Mouse (Mus musculus): ENCODE measurements around the gene Fam189a2. TPM values are rescaled to one million over a fixed set of nuclear protein-coding genes. Genes with fewer than 3 reads are reported as not detected.

Fam189a2 gene
- polyA plus RNA-seq, 3 experiments from 2014 or later = not detected

DNA sequence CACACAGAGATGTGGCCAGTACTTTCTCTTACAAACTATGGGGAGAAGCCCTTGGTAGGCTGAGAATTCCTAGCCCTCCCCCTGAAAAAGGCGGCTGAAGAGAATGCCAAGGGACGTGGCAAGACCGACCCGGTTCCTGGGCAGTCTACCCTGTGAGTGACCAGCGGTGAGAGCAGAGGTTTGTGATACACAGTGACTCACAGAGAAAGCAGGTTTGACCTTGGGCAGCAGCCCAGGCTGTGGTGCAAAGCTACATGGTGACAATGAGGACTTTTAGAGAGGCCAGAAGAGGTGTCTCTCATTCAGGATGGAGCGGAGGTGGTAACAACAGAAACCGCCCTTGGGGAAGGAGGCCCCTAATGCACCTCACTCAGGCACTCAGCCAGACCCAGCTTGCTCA is 59.4 kb downstream of the Fam189a2 start:
- no peak for ATAC-seq

DNA sequence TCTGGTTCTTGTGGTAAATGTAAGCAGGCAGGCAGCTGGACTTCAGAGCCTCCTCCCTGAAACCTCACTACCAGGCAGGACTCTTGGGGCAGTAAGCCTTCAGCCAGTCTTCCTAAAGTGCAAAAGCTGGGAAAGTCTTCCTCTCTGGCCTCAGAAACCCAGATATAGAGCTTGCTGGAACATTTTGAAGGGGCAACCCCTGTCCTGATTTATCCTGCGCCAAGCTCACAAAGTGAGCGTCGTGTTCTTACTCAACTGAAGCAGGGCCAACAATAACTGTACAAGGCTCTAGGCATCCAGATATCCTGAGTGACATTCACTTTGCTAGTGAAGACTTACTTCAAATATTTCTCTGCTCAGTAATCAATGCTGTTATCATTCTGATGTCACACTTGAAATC is 60.4 kb downstream of the Fam189a2 start:
- ATAC-seq = no peak

DNA sequence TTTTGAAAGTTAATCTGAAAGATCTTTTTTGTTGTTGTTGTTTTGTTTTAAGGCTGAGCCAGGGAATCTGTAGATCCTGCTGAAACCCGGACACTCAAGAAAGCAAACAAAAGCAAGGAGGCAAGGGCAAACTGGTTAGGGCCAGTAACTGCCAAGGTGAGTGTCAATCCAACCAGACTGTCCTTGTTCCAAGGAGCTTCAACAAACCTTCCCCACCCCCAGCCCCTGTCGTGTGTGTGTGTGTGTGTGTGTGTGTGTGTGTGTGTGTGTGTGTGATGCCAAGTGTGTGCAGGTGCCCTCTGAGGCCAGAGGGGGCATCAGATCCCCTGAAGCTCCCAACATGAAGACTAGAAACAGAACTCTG is 62.0 kb downstream of the Fam189a2 start:
- ATAC-seq = no peak

DNA sequence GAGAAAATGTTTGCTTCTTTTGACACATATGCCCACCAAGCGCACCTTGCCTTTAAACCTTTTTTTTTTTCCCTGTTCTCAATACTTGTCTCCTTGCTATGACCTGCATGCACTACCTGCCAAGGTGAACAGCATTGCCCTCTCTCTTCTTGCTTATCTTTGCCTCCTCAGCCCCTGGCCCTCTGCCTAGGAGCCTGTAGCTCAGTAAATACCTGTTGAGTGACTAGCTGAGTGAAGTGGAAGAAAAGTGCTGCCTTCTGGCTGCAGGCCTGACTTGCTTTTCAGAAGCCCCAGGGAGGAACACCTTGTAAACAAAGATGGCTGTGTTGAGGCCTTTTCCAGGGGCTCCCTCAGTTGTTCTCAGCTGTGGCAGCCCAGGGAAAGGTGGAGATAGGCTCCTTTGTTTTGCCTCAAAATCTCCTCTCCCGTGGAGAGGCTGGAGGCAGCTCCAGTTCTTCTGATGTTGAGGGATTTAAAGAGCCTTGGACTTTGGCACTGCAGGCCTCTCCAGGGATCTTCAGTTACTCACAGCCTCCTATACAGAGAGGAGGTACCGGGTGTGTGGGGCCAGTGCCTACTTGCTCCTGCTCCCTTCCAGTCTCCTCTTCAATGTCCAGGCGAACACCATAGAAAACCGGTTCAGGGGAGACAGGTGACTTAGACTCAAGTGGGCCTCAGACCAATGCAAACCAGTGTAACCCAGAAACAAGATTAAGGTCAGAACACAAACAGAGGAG is 62.5 kb downstream of the Fam189a2 start:
- ATAC-seq = no peak

DNA sequence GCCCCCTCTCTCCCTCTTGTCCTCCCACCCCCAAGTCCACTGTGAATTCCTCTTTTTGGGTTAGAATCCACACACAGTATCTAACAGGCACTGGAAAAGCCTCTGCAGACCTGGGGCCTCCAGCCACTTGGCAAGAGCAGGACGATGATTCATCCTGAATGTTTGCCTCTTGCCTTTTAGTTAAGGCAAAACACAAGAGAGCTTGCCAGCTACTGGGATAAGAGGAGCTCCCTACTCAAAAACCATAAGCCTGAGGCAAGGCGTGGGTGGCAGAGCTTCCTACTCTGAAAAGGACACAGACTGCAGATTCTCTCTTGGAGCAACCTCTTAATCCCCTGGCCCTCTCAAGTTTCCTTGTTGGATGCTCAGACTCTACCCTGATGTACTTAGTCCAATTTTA is 63.7 kb downstream of the Fam189a2 start:
- no peak for ATAC-seq

DNA sequence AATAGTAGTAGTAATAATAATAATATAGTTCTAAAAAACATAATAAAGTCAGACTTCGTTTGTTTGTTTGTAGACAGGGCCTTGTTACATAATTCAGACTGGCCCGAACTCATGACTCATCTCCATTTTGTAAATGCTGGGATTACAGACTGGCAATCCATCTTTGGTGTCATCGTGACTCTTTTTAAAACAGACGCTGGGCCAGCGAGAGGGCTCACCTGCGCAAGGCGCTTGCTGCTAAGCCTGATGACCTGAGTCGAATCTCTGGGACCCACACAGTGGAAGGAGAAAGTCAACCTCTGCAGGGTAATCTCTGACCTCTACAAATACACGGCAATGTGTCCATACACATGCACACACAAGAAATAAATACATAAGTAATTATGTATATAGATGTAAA is 64.4 kb downstream of the Fam189a2 start:
- no peak for ATAC-seq

DNA sequence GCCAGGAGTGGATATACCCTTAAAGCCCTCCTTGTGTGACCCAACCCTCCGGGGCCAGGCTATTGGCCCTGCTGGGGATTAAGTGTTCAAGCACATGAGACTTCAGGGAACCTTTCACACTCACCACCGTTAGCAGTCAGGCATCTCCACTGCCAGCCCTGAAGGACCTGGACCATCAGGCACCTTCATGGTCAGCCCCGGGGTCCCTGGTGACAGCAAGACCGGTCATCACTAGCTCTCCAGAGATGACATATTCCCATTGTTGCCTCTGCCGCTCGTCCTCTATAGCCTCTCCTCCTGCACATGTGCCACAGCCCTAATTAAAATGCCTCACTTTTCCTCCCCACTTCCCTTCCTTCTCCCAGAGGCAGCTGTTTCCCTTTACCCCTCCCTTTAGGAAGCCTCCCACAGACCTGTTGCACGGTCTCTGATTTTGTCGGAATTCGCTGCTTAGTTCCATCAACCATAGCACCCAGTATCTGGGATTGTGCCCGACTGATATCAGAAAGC is 66.4 kb downstream of the Fam189a2 start:
- ATAC-seq = no peak

DNA sequence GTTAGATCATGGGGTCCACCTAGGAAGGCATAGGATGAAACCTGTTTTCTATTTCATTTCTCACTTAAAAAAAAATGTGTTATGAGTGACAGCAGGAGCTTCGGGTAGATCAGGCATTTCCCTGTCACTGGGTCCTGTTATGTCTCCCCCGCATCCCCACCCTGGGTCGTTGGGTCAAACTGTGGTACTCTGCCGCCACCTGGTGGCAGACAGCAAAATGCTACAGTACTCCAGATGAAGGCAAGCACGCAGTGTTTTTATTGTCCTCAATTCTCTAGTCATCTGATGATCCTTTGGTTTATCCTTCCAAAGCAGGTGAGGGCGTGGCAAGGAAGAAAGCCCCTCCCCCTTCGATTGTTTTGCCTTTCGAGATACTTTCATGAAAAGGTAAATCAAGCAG is 69.3 kb downstream of the Fam189a2 start:
- ATAC-seq = no peak

DNA sequence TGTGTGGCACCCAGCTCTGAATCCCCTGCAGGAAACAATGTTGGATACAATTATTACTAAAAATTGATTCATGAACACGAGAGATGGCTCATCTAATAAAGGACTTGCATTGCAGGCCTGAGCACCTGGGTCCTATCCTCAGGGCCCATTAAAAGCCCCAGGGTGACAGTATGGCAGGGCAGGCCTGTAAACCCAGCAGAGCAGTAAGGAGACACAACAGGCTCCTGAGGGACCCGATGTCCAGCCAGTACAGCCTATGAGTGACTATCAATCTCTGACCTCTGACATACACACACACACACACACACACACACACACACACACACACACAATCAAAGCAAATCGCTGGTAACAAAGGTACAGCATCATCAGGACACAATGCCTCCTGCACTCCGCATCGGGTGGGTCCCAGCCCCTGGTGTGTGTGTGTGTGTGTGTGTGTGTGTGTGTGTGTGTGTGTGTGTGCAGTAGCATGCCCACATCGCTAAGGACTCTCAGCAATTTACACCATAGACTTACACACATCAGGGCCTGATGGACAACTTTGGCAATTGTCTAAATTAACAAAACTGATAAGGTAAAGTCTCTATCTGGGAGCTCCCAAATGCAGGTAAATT is 69.9 kb downstream of the Fam189a2 start:
- no peak for ATAC-seq

DNA sequence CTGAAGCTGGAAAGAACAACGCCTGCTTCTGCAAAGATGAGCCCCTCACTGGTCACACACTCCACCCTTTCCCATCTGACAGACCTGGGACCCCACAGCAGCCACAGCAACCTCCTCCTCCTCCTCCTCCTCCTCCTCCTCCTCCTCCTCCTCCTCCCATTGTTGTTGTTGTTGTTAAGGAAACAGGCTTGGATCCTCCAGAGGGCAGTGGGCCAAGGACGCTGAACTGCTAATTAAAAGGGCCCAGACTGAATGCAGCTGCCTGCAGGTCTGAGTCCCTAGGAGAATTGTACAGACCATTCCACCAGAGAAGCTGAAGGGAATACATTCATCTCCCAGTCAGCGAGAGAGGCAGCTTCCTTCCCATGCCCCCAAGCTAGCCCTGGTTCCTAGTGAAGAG is 70.5 kb downstream of the Fam189a2 start:
- ATAC-seq = no peak

DNA sequence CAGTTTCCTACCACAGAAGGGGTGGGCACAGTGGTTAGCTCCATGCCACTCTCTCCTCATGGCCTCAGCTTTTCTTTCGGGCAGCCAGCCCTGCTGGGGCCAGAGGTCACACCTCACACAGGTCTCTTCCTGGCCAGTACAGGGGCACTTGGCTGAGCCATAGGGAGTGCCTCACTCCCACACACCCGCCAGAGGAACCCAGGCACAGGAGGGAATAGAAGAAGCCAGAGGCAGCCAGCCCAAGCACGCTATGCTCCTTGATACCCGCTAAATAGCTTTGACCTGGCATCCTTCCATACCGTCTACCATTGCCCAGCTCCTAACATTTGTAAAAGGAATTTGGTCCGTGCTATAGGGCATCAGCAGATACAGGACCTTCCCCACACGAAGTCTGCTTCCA is 70.9 kb downstream of the Fam189a2 start:
- no peak for ATAC-seq

DNA sequence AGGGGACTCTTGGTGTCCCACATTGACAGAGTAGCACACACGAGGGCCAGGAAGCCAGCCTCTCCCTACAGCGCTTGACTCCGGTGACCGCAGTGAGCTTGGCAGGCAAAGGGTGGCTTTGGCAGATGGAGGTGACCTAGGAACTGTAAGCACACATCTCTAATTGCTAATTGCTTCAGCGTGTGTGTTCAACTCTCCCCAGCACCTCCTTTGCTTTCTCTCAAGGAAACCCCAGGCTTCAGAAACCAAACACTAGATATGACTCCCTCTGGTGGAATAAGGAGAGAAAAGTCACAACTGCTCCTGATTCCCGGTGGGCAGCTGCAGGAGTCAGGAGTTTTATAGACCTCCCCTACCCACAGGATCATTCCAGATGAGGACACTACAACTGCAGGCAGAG is 71.9 kb downstream of the Fam189a2 start:
- ATAC-seq = no peak

DNA sequence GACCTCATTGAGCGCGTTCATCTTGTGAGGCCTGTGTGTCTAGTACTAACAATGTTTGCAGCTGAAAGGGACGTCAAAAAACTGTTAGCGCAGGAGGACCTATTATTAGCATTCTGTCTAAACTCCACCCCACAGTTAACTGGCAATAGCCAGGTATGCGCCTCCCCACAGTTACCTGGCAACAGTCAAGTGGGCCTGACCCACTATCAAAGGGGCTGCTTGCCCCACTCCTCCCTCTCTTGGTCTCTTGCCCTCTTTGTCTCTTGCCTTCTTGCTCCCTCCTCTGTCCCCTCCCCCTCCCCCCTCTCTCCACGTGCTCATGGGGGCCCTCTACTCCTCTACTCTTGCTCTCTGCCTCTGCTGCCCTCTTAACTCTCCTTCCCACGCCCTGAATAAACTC is 73.3 kb downstream of the Fam189a2 start:
- ATAC-seq = no peak

DNA sequence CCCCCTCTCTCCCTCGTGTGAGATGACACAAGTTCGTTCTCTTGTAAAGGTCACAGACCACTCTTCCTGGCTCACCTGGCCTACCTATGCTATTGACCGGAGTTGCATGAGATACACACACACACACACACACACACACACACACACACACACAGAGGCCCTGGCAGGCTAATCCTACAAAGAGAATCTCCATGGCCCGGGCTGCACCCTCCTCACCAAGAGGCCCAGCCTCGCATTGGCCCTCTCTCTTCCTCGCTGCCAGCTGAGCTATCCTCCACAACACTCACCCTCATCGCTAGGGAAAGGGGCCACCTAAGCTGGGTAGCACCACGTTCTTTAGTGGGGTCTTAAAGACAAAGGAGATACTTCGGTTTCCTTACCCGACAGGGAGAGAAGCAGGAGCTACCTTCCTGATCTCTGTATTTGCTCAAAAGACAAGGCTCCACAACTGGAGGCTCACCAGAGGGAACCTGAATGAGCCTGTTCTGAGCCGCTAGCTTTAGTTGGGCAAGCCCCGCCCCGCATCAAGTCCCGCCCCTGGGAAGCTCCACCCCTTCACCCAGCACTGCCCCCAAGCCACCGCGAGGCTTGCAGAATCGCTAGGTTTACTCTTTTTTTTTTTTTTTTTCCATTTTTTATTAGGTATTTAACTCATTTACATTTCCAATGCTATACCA is 74.4 kb downstream of the Fam189a2 start:
- no peak for ATAC-seq

DNA sequence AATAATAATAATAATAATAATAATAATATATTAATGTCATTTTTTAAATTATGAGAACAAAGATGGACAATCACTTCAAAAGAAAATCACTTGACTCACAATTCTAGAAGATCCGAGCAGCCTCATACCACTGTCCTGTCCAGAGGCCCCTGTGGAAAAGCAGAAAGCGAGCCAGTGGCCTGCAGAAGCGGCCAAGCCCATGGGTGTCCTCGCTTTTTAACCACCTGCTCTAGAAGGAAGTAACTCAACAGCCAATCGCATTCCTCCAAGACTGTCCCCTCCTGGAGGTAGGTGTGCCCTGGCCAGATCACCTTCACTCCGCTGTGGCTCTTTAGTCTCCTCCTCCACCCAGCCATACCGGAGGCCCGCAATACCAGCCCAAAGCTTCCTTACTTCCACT is 75.4 kb downstream of the Fam189a2 start:
- no peak for ATAC-seq

DNA sequence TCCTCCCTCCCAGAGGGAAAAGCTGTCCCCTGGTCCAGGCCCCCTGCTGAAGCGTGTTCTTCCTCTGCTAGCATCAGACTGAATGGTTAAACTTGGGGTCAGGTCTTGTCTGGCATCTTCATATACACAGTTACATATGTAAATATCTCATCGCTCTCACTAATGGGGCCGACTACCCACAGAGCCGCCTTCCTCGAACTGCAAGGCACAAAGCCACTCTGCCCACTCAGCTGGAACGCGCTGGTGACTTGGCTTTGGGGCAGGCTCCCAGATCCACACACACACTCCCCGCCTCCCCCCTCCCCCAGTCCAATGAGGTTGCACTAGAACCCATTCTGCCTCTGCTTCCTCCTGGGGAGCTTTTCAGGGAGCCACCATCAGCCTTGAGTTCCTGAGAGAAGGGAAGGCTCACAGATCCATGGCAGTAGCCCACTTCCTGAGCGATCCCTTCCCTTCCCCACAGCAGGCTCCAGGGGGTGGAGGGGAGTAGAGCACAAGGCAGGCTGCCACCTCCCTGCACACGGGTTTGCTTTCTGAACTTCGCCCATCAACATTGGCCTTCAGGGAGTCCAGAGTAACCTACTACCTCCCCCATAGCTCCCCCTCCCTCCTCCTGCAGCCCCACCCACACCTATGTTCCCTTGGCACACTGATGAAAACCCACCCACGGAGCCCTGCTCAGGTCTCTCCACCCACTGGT is 82.4 kb downstream of the Fam189a2 start:
- no peak for ATAC-seq

DNA sequence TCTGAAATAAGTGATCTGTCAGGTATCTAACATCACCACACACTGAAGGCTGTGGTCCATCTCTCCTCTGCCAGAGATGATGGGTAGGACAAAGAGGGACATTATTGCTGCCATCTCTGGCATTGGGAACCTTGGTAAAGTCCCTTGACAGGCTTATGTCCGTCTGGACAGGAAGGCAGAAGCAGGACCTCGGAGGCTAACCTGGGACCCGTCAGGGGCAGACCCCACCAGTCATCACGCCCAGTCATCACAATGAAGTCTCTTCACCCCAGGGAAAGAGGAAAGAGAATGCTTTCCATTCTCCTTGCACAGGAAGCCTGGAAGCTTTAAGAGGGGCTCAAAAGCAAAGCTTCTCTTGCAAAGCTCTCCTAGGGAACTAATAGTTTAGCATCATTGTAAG is 82.9 kb downstream of the Fam189a2 start:
- no peak for ATAC-seq

DNA sequence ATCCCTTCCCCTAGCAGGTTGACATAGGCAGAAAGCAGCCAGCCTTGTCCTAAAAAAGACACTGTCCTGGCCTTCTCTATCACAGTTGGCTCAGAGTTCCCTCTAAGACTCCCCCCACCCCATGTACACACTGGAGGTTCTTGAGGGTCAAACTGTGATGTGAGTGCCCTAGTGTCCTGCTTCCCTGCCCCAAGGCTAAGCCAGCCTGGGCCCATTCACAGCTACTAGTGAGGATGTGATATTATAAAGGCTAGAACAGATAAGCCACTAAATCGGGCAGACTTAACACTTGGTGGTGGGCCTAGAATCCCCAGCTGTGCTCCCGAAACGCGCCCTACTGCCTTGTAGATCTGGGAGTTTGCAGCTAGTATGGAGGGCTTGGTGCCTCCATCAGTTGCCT is 84.1 kb downstream of the Fam189a2 start:
- no peak for ATAC-seq

DNA sequence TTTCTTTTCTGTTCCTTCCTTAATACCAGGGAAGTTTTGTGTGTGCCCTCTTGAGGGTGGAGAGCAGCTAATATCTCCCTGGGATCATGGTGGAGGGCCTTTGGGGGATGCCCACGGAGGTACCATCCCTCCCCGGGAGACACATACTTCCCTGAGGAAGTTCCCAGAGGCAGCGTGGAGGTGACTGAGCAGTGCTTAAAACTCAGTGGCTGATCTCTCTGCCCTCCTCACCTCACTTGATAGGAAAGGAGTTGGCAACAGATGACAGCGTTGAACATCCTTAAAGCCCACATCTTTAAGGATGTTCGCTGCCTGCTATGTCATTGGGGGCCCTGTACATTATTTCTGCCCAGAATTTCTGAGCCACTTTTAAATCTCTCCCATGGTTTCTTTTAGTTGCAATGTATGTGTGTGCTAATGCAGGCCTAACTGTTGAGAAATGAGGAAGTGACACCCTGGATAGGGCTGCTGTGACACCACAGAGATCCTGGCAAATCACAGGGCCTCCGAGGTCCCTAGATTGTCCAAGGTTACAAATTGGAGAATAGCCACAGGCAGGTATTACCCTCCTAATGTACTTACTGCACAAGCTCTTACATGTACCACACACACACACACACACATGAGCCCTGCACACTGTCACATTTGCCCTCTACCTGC is 84.7 kb downstream of the Fam189a2 start:
- ATAC-seq = no peak

DNA sequence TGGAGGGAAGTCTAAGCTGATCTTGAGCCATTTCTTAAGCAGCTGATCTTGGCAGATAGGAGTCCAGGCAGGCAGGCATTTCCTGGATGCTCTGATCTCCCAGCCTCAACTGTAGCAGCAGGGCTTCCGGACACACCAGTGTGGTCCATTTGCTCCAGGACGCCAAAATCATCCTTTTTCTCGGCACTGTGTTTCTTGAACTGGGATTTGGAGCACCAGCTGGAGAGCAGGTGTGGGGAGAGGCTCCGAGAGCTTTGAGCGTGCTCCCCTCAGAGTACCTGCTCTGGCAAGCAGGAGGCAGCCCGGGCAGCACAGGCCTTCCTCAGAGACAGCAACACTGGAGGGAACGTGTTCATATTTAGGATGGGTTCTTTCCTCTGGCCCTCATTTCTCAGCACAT is 87.9 kb downstream of the Fam189a2 start:
- no peak for ATAC-seq

DNA sequence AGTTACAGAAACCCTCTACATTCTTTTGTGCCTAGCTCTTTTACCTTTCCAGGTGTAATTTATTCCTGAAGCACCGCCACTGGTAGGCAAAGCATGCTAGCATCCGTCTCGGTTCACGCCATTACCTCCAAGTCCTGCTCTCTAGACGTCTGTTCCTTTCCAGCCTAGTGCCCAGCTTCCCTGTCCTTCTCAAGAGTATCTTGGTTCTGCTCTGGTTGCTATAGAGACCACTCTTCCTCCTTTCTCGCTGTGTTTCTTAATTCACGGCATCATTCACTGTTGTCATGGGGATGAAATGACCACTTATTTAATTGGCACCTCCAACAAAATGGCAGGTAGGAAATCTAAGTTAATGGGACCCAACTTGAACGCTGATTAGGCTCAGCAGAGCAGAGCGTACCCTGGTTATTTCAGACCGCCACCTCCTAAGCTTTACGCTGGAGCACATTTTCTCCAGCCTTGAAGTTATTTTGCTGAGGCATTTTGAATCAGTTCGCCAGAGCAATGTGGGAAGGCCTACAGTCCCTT is 89.3 kb downstream of the Fam189a2 start:
- no peak for ATAC-seq

DNA sequence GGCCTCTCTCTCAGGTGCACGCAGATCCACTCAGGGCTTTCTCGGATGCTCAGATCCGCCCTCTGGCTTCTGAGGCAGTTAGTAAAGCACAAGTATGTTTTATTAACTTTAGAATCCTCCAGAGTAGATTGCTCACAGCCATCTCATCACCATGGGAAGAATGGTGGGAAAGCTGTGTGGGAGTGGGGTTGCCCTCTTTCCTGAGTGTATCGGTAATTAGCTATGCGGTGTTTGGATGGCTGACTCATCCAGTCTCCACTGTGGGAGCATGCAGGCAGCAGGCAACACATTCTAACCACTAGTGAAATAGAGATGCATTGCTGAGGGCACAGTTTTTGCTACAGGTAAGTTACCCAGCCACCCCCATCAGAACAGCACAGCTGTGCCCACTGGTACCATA is 100.0 kb downstream of the Fam189a2 start:
- ATAC-seq = no peak

DNA sequence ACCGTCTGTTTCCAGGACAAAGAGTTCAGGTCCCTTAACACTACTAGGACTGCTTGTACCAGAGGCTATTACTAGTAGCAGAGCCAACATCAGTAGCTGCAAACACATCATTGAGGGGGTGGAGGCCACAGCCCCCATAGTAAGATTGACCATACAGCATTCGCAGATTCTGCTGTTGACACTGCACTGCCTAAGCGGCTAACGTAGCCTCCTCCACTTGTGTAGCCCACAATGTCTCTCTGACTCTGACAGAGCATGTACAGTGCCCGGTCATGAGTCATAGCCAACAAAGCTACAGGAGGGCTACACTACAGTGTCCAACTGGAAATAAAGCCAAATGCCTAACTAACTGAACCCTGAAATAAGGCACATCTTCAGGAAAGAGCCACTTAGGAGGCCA is 105.3 kb downstream of the Fam189a2 start:
- no peak for ATAC-seq

Data from inflammation-experienced regulatory T-cells, adult 6 months (primary cell).